Mouse (Mus musculus) hindbrain, postnatal 0 days (tissue): Measurements from ENCODE around the gene Mroh2a. TPM values are rescaled to one million over a fixed set of nuclear protein-coding genes. Genes with fewer than 3 reads are reported as not detected.

Source experiments
- ATAC-seq: fragments of 200-750 bp; cut with Nextera tagmentation; 2 replicates; pipeline ENCODE4 v1.8.0; 2017; ENCODE audit warnings: mild to moderate bottlenecking, moderate TSS enrichment, moderate library complexity
- DNase-seq: peaks from one replicate; pipeline ENCODE4 v3.0.0-alpha.2; 2015; ENCODE audit warnings: low spot score
- H3K27ac ChIP-seq: fragments of 300-500 bp; sonication (generic); 2 replicates; pipeline ENCODE4 v1.5.1; 2014; ENCODE audit warnings: mild to moderate bottlenecking
- H3K27me3 ChIP-seq: fragments of 300-500 bp; sonication (generic); 2 replicates; pipeline ENCODE4 v1.6.1; 2014; ENCODE audit warnings: low read length, mixed read lengths; ENCODE audit not compliant: insufficient read depth
- H3K36me3 ChIP-seq: fragments of 300-500 bp; sonication (generic); 2 replicates; pipeline ENCODE4 v1.6.1; 2014; ENCODE audit warnings: low read length, mixed read lengths; ENCODE audit not compliant: insufficient read depth
- H3K4me1 ChIP-seq: fragments of 300-500 bp; sonication (generic); 2 replicates; pipeline ENCODE4 v1.6.1; 2014; ENCODE audit warnings: antibody characterized with exemption, low read length, mixed read lengths; ENCODE audit not compliant: insufficient read depth
- H3K4me2 ChIP-seq: fragments of 300-500 bp; sonication (generic); 2 replicates; pipeline ENCODE4 v1.6.1; 2014; ENCODE audit warnings: low read depth, mild to moderate bottlenecking, low read length, moderate library complexity, mixed read lengths
- H3K4me3 ChIP-seq: fragments of 300-500 bp; sonication (generic); 2 replicates; pipeline ENCODE4 v1.5.1; 2014; ENCODE audit warnings: low read length
- H3K9ac ChIP-seq: fragments of 300-500 bp; sonication (generic); replicated peaks from 2 replicates; pipeline ENCODE4 v1.6.1; 2014; ENCODE audit warnings: mild to moderate bottlenecking, low read length, moderate library complexity, mixed read lengths
- H3K9me3 ChIP-seq: fragments of 300-500 bp; sonication (generic); 2 replicates; pipeline ENCODE4 v1.6.1; 2016; ENCODE audit warnings: low read length, mixed read lengths
- CTCF ChIP-seq: IDR thresholded peaks from 2 replicates; pipeline ENCODE4 v1.5.1; 2016; ENCODE audit warnings: antibody characterized with exemption, control low read depth, low read depth
- WGBS: fragments of 180-500 bp; shearing (Covaris S2); extraction: QIAGEN DNeasy Blood & Tissue Kit; methylation state at CpG from one replicate; pipeline ENCODE4 v1.1.7; 2014; 5-methylcytosine and 5-hydroxymethylcytosine counted together
- polyA plus RNA-seq: library from polyadenylated mRNA; unstranded; fragments of >200 nt; fragmentation: Nextera tagmentation; extraction: Ambion mirVana; gene quantifications from 2 replicates; pipeline ENCODE4 v1.2.1, GENCODE M21; 2015
- total RNA-seq: library from RNA; depleted of rRNA; stranded (reverse); fragments of >200 nt; gene quantifications from 2 replicates; pipeline ENCODE4 v1.2.3, GENCODE M21; 2014; rRNA removed

Gene Mroh2a
- 0.16 TPM in 1 of 2 replicates, not detected in the other for total RNA-seq
- 0.23 and 0.55 TPM in 2 replicates for polyA plus RNA-seq

GRCm38 (mm10) chr1:88226670-88227379 lies at the start of gene Mroh2a:
Gene Mroh2a (plus strand): TSS chr1:88226986.
- no peak within 1 kb of the TSS for H3K9ac ChIP-seq
- H3K4me3 ChIP-seq = no peak within 1 kb of the TSS
- DNase-seq (no peak), ATAC-seq (no peak)
- no peak for TF ChIP-seq CTCF
- no peaks in the 10 kb centered on the region for H3K27me3 ChIP-seq
- 55% methylated on average over 5 of the region's 5 CpGs for WGBS
- H3K36me3 ChIP-seq = no peaks in the 10 kb centered on the region
- no peak within 1 kb of the TSS for H3K4me2 ChIP-seq
- H3K9me3 ChIP-seq = peaks cover 70% of the 10 kb centered on the region
- H3K27ac ChIP-seq = no peak within 1 kb of the TSS
- H3K4me1 ChIP-seq = no peaks in the 10 kb centered on the region

GRCm38 (mm10) chr1:88179657-88180056 lies 47.1 kb upstream of the Mroh2a start:
- Histone ChIP-seq H3K9me3 (peaks cover 6% of the 10 kb centered on the region; the same call in 1 of the 2 replicates), H3K36me3 (no peaks in the 10 kb centered on the region), H3K9ac (no peak overlapping the region), H3K4me3 (no peak overlapping the region), H3K27ac (no peak overlapping the region), H3K4me1 (no peaks in the 10 kb centered on the region), H3K4me2 (no peak overlapping the region), H3K27me3 (no peaks in the 10 kb centered on the region)
- 96% methylated on average over 1 of the region's 1 CpGs for WGBS
- DNase-seq (no peak), ATAC-seq (no peak)
- TF ChIP-seq CTCF = no peak

DNA sequence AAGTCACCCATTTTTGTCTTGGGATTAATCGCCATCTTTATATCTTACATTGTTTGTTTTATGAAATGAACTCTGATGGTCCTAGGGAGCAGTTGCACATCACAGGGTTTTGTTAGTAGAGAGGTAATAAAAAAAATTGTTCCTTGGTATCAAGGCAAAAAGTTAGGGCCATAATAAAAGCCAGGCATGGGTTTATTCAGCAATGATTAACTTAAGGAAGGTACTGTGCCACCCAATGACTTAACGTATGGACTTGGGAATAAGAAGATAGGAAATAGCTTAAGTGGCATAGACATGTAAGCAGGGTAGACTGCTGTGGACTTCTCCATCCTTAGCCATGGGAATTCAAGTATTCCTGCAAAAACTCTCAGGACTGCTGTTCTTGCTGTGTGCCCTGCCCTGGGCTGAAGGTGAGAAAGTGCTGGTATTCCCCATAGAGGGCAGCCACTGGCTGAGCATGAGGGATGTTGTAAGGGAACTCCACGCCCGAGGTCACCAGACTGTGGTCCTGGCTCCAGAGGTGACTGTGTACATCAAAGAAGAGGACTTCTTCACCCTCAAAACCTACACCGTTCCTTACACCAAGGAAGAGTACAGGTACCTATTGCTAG lies 40.4 kb upstream of the Mroh2a start:
- ATAC-seq (no peak), DNase-seq (no peak)
- no peaks in the 10 kb centered on the region for H3K9me3 ChIP-seq
- no peak overlapping the region for H3K9ac ChIP-seq
- no peak overlapping the region for H3K4me2 ChIP-seq
- TF ChIP-seq CTCF = no peak
- no peak overlapping the region for H3K4me3 ChIP-seq
- H3K4me1 ChIP-seq = no peaks in the 10 kb centered on the region
- H3K36me3 ChIP-seq = no peaks in the 10 kb centered on the region
- no peak overlapping the region for H3K27ac ChIP-seq
- 88% methylated on average over 5 of the region's 5 CpGs for WGBS
- H3K27me3 ChIP-seq = no peaks in the 10 kb centered on the region

DNA sequence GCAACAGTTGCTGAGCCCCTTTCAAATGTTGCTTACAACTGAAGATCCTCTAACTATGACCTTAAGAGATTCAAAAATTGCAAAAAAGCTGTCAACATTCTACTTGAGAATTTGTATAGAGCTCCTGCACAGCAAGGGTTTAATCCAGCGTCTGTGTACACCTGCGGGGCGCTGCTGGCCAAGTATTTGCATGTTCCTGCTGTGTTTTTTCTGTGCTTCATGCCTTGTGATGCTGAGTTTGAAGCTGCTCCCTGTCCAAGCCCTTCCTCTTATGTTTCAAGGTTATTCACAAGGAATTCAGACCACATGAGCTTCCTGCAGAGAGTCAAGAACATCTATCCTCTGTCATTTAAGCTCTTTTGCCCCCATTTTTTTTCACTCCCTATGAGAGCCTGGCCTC lies 34.6 kb upstream of the Mroh2a start:
- Histone ChIP-seq H3K4me2 (no peak overlapping the region), H3K4me3 (no peak overlapping the region), H3K36me3 (no peaks in the 10 kb centered on the region), H3K27ac (no peak overlapping the region), H3K4me1 (no peaks in the 10 kb centered on the region), H3K9ac (no peak overlapping the region), H3K27me3 (no peaks in the 10 kb centered on the region), H3K9me3 (no peaks in the 10 kb centered on the region)
- 62% methylated on average over 3 of the region's 3 CpGs for WGBS
- DNase-seq (no peak), ATAC-seq (no peak)
- TF ChIP-seq CTCF = no peak

DNA sequence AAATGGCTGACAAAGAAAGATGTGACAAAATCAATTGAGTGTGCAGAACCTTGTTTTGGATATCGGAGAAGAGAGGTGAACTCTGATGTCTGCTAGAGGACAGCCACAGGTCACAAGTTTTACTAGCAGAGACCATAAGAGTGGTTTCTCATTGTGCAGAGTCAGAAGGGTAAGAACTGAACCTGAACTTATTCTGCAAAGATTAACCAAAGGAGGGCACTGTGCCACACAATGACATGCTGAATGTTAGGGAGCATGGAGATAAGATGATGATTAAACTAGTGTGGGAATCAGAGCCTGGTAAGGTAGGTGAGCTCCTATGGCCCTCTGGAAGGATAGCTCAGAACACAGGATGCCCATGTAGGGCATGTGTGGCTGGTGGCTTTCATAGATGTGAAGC lies 31.1 kb upstream of the Mroh2a start:
- H3K4me3 ChIP-seq = no peak overlapping the region
- no peaks in the 10 kb centered on the region for H3K27me3 ChIP-seq
- no peak overlapping the region for H3K4me2 ChIP-seq
- WGBS = 86% methylated on average over 1 of the region's 1 CpGs
- H3K9ac ChIP-seq = no peak overlapping the region
- DNase-seq = no peak
- H3K36me3 ChIP-seq = no peaks in the 10 kb centered on the region
- no peak for TF ChIP-seq CTCF
- no peak overlapping the region for H3K27ac ChIP-seq
- no peak for ATAC-seq
- no peaks in the 10 kb centered on the region for H3K9me3 ChIP-seq
- no peaks in the 10 kb centered on the region for H3K4me1 ChIP-seq

GRCm38 (mm10) chr1:88197443-88197842 lies 29.3 kb upstream of the Mroh2a start:
- Histone ChIP-seq H3K4me3 (no peak overlapping the region), H3K4me1 (no peaks in the 10 kb centered on the region), H3K27ac (no peak overlapping the region), H3K27me3 (no peaks in the 10 kb centered on the region), H3K9me3 (no peaks in the 10 kb centered on the region), H3K9ac (no peak overlapping the region), H3K36me3 (no peaks in the 10 kb centered on the region), H3K4me2 (no peak overlapping the region)
- DNase-seq = no peak
- WGBS = 72% methylated on average over 3 of the region's 3 CpGs
- TF ChIP-seq CTCF = no peak
- ATAC-seq = no peak

GRCm38 (mm10) chr1:88199996-88200395 lies 26.8 kb upstream of the Mroh2a start:
- Histone ChIP-seq H3K4me2 (no peak overlapping the region), H3K4me3 (no peak overlapping the region), H3K9me3 (no peaks in the 10 kb centered on the region), H3K4me1 (no peaks in the 10 kb centered on the region; the same call in 1 of the 2 replicates), H3K9ac (no peak overlapping the region), H3K36me3 (no peaks in the 10 kb centered on the region), H3K27ac (no peak overlapping the region), H3K27me3 (no peaks in the 10 kb centered on the region)
- WGBS = 53% methylated on average over 2 of the region's 2 CpGs
- ATAC-seq = no peak
- no peak for DNase-seq
- TF ChIP-seq CTCF = no peak
